Mouse (Mus musculus) testis, adult 2 months (tissue): Measurements from ENCODE around the gene Myct1.

Source experiments
- CTCF ChIP-seq: fragments of 200-500 bp; IDR thresholded peaks from 2 replicates; pipeline ENCODE4 v1.5.1; 2012; ENCODE audit warnings: low read depth, mild to moderate bottlenecking, inconsistent platforms, low read length, moderate library complexity; ENCODE audit not compliant: control insufficient read depth, insufficient read depth, insufficient replicate concordance
- POLR2A ChIP-seq: fragments of 200-500 bp; IDR thresholded peaks from 2 replicates; pipeline ENCODE4 v1.6.1; 2012; ENCODE audit warnings: low read depth, mild to moderate bottlenecking, inconsistent platforms, low read length, moderate library complexity; ENCODE audit not compliant: control insufficient read depth

DNA sequence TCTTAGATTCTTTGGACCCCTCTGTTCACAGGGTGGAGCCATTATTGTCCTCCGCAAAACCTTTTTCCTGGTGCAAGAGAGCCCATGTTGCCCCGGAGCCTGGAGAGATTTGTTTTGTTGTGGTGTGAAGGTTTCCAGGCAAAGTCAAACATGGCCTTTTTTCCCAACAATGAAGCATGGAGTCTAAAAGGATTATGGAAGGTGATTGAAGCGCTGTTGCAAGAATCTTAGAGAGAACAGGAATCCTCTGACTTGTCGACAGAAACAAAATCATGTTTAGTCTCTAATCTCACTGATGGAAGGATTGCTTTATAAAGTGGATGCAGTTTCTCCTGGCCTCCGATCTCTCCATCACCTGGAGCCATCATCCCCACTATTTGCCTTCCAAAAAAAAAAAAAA, 42.2 kb upstream of the Myct1 start, which contains the start of gene Syne1:
- TF ChIP-seq CTCF: no peak
- TF ChIP-seq POLR2A: no peak
